Mouse (Mus musculus) kidney, postnatal 25 days (tissue): ENCODE measurements at regions not wholly inside any gene's neighbourhood (a gene's known extent, or its start where the extent isn't known, plus 50 kb on each side); places are given as distances from the start of the nearest gene placed in this dataset.

ENCODE experiments used
- DNase-seq, 2 experiments: peaks; one replicate each; pipeline ENCODE4 v3.0.0; 2021; ENCODE audit warnings: mixed read lengths in 2 of 2

- no peak for DNase-seq
These were observed 92.3 kb downstream of the Snx19 start for GRCm38 (mm10) chr9:30519231-30519630.
